Mouse (Mus musculus): Measurements from ENCODE around the gene Nfkbia. TPM values are rescaled to one million over a fixed set of nuclear protein-coding genes. Genes with fewer than 3 reads are reported as not detected.

Gene Nfkbia
- polyA plus RNA-seq, 1 experiment from 2014 or later: 62.3 TPM

DNA sequence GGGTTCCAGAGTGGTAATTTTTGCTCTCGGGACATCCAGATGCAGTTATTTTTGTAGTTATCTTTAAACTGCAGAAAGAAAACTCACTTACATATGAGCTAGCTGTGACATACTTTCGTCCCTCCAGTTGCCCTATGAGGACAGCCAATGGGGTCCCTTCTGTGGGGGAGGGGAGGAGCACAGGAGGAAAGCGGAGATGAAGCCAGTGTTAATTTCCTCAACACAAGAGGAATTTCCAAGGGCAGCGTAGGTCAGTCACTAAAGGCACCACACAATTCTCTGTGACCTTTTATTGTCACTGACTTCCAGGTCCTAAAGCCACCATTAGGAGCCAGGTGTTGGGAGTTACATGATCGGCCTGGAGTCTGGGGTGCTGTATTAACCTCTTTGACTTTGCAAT is 22.0 kb downstream of the Nfkbia start:
- Histone ChIP-seq H3K4me3 (ENCODE audit: low read length) (no peak overlapping the region), H3K9me3 (ENCODE audit: control insufficient read depth, low read length) (no peaks in the 10 kb centered on the region), H3K36me3 (ENCODE audit: control insufficient read depth, insufficient read depth, low read length) (no peaks in the 10 kb centered on the region), H3K27ac (ENCODE audit: low read depth, low read length) (no peak overlapping the region), H3K27me3 (replicated peaks; ENCODE audit: control insufficient read depth, insufficient read depth, low read length) (no peaks in the 10 kb centered on the region), H3K9ac (ENCODE audit: low read depth, low read length) (no peak overlapping the region), H3K4me1 (ENCODE audit: control insufficient read depth, insufficient read depth, low read depth, low read length) (peaks cover 14% of the 10 kb centered on the region), H3K4me2 (ENCODE audit: low read length) (no peak overlapping the region)
- WGBS: 49% methylated on average over 5 of the region's 5 CpGs
- no peak for ATAC-seq

DNA sequence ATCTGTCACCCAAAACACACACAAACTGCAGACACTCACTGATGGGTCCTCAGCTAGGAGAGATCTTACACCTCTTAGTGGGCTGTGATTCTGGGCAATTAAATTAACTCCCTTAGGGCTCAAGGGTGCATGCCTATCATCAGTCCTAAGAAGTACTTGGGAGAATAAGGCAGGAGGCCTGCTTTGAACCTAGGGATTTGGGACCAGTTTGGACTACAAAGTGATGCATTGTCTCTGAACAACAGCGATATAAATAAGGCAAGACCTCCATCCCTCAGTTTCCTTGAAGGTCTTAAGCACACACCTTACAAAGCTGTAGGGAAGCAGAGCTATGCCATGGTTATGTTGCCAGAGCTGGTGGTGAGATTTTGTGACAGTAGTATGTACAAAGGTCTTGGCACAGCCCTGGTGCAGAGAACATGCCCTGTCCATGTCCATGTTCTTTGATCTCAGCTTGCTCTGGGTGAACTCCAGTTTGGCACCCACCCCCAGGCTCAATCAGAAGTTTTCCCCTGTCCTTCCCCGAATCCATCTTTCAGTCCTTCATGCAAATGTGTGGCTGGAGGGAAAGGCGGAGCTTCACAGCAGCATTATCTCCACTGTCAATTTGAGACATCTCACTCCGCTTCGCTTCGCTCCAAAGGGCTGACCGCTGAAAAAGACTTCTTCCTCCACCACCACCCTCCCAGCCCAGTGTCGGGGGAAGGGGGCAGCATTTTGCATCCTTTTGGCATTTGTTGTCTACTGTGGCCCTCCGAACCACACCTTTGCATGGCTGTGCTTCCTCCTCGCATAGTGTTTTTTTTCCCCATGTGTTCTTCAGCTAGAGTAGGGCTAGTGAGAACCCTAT is 24.9 kb downstream of the Nfkbia start:
- WGBS: 44% methylated on average over 10 of the region's 10 CpGs
- H3K36me3 ChIP-seq (ENCODE audit: control insufficient read depth, insufficient read depth, low read length): no peaks in the 10 kb centered on the region
- H3K9me3 ChIP-seq (ENCODE audit: control insufficient read depth, low read length): no peaks in the 10 kb centered on the region
- H3K9ac ChIP-seq (ENCODE audit: low read depth, low read length): no peak overlapping the region
- no peak overlapping the region for H3K4me2 ChIP-seq (ENCODE audit: low read length)
- H3K4me1 ChIP-seq (ENCODE audit: control insufficient read depth, insufficient read depth, low read depth, low read length): peaks cover 26% of the 10 kb centered on the region
- H3K27me3 ChIP-seq (replicated peaks; ENCODE audit: control insufficient read depth, insufficient read depth, low read length): no peaks in the 10 kb centered on the region
- ATAC-seq: no peak
- no peak overlapping the region for H3K4me3 ChIP-seq (ENCODE audit: low read length)
- H3K27ac ChIP-seq (ENCODE audit: low read depth, low read length): no peak overlapping the region

DNA sequence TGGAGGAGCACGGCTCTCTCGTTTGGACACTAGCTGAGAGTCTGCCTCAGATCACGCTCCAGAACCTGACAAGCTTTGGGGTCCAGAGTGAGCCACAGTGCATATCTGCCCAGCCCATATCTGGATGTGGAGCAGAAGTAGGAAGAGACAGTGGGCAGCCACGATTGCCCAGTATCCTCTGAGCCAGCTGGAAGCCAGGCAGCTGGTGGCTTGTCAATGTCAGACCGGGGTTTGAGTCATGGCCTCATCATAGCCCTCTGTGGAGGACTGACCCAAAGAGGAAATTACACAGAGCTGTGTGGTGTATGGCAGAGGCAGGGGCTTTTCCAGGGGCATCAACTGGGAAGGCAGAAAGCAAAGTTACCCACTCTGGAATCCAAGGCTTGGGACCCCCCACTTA is 25.6 kb downstream of the Nfkbia start:
- no peaks in the 10 kb centered on the region for H3K36me3 ChIP-seq (ENCODE audit: control insufficient read depth, insufficient read depth, low read length)
- H3K27ac ChIP-seq (ENCODE audit: low read depth, low read length): no peak overlapping the region
- no peak overlapping the region for H3K9ac ChIP-seq (ENCODE audit: low read depth, low read length)
- H3K4me2 ChIP-seq (ENCODE audit: low read length): no peak overlapping the region
- 49% methylated on average over 5 of the region's 5 CpGs for WGBS
- H3K27me3 ChIP-seq (replicated peaks; ENCODE audit: control insufficient read depth, insufficient read depth, low read length): no peaks in the 10 kb centered on the region
- no peak for ATAC-seq
- peaks cover 26% of the 10 kb centered on the region for H3K4me1 ChIP-seq (ENCODE audit: control insufficient read depth, insufficient read depth, low read depth, low read length)
- no peaks in the 10 kb centered on the region for H3K9me3 ChIP-seq (ENCODE audit: control insufficient read depth, low read length)
- no peak overlapping the region for H3K4me3 ChIP-seq (ENCODE audit: low read length)

DNA sequence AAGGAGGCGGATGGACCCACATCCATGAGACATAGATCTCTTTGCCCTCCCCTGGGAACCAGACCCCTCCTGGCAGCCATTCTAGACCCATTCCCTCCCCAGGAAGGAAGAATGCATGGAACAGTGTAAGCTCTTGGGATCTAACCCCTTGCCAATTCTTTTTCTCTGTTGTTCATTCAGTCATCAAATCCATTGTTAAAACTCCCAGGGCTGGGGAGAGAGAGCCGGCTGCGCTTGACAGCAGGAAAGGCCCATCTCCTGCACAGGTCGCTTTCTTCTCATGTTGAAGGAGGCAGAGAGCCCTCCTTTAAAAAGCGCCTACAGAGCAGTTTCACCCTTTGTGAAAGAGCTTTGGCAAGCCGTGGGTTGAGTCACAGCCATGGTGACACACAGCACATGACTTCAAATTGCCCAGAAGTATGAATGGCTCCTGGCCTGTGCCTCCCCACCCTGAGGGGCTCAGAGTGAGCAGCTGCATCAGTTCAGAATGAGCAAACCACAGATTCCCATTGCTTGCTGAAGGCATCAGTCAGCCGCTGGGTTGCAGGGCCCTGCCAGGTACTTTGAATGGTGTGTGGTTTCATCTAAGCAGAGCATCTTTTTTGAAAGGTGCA is 26.3 kb downstream of the Nfkbia start:
- ATAC-seq: peak; percentile 31; the same call in 1 of the 2 replicates

DNA sequence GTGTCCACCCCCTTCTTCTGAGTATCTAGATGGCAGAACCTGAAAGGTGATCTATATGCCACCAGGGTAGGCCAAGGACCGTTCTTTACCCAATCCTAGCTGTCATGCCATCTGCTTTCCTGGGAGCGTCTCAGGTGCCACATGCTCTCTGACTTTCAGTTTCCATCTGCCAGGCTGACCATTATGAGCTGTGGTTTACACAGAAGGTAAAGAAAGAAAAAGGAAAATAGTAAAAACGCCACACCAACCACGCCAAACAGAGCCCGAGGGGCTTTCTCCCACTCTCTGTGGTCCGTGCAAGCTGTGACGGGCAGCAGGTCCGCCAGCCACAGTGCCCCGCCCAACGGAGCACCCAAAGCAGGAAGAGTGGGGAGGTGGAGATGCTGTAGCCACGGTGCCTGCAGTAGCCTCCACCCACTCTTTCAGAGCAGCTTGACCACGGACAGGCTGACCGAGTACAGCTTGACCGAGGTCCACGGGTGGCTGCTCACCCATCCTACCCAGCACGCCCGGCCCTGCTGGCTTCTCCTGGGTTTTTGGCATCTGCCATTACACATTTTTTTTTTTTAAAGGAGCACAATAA is 27.0 kb downstream of the Nfkbia start:
- Histone ChIP-seq H3K4me1 (ENCODE audit: control insufficient read depth, insufficient read depth, low read depth, low read length) (peaks cover 26% of the 10 kb centered on the region), H3K36me3 (ENCODE audit: control insufficient read depth, insufficient read depth, low read length) (no peaks in the 10 kb centered on the region), H3K27ac (ENCODE audit: low read depth, low read length) (0 out of 2 replicates have a peak overlapping the region, but pooled peaks have one; percentile 17), H3K4me2 (ENCODE audit: low read length) (no peak overlapping the region), H3K27me3 (replicated peaks; ENCODE audit: control insufficient read depth, insufficient read depth, low read length) (no peaks in the 10 kb centered on the region), H3K4me3 (ENCODE audit: low read length) (no peak overlapping the region), H3K9ac (ENCODE audit: low read depth, low read length) (no peak overlapping the region), H3K9me3 (ENCODE audit: control insufficient read depth, low read length) (no peaks in the 10 kb centered on the region)
- 68% methylated on average over 17 of the region's 17 CpGs for WGBS
- ATAC-seq: peak; percentile 8; the same call in 1 of the 2 replicates

More for the DNA sequence above, 26.3 kb downstream of the Nfkbia start:
- Histone ChIP-seq H3K4me1 (ENCODE audit: control insufficient read depth, insufficient read depth, low read depth, low read length) (peaks cover 26% of the 10 kb centered on the region), H3K9me3 (ENCODE audit: control insufficient read depth, low read length) (no peaks in the 10 kb centered on the region), H3K36me3 (ENCODE audit: control insufficient read depth, insufficient read depth, low read length) (no peaks in the 10 kb centered on the region), H3K4me3 (ENCODE audit: low read length) (no peak overlapping the region), H3K4me2 (ENCODE audit: low read length) (no peak overlapping the region), H3K27ac (ENCODE audit: low read depth, low read length) (no peak overlapping the region; the same call in 1 of the 2 replicates), H3K9ac (ENCODE audit: low read depth, low read length) (no peak overlapping the region), H3K27me3 (replicated peaks; ENCODE audit: control insufficient read depth, insufficient read depth, low read length) (no peaks in the 10 kb centered on the region)
- 31% methylated on average over 7 of the region's 7 CpGs for WGBS

DNA sequence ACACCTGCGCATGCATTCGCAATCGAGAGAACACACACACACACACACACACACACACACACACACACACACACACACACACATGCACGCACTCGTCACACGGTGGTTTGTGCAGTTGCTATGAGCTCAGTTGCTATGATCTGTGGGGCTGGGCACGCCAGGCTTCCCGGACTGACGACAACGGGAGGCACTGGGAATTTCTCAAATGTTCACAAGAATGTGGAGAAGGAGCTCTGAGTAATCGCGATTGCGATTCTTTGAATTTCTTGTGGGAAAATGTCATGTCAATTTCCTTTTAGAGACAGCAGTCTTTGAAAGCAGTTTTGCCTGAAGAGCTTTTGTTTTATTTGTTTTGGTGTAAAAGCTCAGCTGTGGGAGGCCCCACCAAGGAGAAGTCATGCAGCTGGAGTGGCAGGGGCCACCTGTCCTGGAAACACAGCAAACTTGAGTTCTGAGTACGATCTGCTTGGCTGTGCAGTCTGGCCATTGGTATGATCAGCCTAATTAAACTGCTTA is 27.5 kb downstream of the Nfkbia start:
- H3K4me2 ChIP-seq (ENCODE audit: low read length): no peak overlapping the region
- no peaks in the 10 kb centered on the region for H3K27me3 ChIP-seq (replicated peaks; ENCODE audit: control insufficient read depth, insufficient read depth, low read length)
- no peak overlapping the region for H3K4me3 ChIP-seq (ENCODE audit: low read length)
- peak; percentile 22; the same call in 1 of the 2 replicates for ATAC-seq
- H3K9ac ChIP-seq (ENCODE audit: low read depth, low read length): no peak overlapping the region
- no peaks in the 10 kb centered on the region for H3K9me3 ChIP-seq (ENCODE audit: control insufficient read depth, low read length)
- peaks cover 26% of the 10 kb centered on the region for H3K4me1 ChIP-seq (ENCODE audit: control insufficient read depth, insufficient read depth, low read depth, low read length)
- WGBS: 39% methylated on average over 14 of the region's 14 CpGs
- H3K27ac ChIP-seq (ENCODE audit: low read depth, low read length): peak overlapping the region; percentile 71
- H3K36me3 ChIP-seq (ENCODE audit: control insufficient read depth, insufficient read depth, low read length): no peaks in the 10 kb centered on the region

DNA sequence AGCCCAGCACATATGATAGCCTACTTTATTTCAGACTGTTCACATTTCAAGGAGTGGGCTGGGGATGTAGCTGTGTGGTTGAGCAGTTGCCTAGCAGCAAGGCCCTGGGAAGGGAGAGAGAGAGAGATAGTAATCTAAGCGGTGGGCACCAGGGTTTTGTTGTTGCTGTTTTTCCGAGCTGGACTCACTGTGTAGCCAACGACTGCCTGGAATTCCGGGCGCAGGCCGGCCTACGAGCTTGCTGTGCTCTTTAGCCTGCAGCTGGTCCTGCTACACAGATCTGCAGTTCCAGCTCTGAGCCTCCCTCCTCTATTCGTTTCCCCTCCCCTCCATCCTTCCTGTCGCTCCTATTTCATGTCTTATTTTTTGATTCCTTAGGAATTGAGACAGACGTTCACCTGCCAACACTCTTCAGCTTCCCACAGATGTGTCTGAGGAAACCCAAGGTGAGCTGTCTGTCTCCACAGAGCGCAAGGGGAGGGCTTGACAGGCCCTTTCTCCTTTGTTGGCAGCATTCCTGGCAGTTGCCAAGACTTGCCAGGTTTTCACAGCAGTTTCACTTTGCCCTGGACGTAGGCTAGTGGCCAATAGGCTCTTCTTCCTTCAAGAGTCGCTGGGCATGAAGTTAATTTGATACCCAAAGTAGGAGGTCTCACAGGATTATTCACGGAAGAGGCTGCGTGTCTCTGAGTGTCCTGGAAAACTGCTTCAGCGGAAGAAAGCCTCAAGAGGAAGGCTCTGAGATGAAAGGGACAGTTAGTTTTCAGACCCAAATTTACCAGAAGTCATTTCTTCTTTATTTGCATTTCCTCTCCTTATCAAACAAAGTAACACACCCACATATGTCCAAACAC is 28.2 kb downstream of the Nfkbia start:
- H3K4me2 ChIP-seq (ENCODE audit: low read length): peak overlapping the region; percentile 13
- ATAC-seq: peak; percentile 80
- no peak overlapping the region for H3K9ac ChIP-seq (ENCODE audit: low read depth, low read length)

DNA sequence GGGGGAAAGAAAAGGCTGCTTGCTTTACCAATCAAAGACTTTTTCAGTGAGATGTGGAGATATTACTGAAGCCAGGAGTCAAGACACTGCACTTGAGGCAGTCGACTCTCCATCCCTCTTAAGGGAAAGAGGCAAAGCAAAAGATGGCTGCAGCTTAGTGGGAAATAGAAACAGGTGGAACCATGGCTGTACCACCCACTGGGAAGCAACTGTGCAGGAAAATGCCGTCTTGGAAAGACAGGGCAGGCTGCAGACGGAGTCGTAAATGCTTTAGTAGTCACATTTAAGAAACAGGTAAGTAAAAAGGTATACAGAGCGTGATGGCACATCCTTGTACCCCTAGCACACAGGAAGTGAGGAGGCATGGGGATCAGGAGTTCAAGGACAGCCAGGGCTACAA is 29.4 kb downstream of the Nfkbia start:
- ATAC-seq: no peak
- Histone ChIP-seq H3K27me3 (replicated peaks; ENCODE audit: control insufficient read depth, insufficient read depth, low read length) (no peaks in the 10 kb centered on the region), H3K4me2 (ENCODE audit: low read length) (no peak overlapping the region), H3K4me3 (ENCODE audit: low read length) (no peak overlapping the region), H3K9ac (ENCODE audit: low read depth, low read length) (no peak overlapping the region), H3K36me3 (ENCODE audit: control insufficient read depth, insufficient read depth, low read length) (no peaks in the 10 kb centered on the region), H3K27ac (ENCODE audit: low read depth, low read length) (peak overlapping the region; percentile 12; the same call in 1 of the 2 replicates), H3K4me1 (ENCODE audit: control insufficient read depth, insufficient read depth, low read depth, low read length) (peaks cover 26% of the 10 kb centered on the region), H3K9me3 (ENCODE audit: control insufficient read depth, low read length) (no peaks in the 10 kb centered on the region)
- 67% methylated on average over 5 of the region's 5 CpGs for WGBS

More for the DNA sequence above, 28.2 kb downstream of the Nfkbia start:
- H3K4me1 ChIP-seq (ENCODE audit: control insufficient read depth, insufficient read depth, low read depth, low read length): peaks cover 26% of the 10 kb centered on the region
- no peaks in the 10 kb centered on the region for H3K9me3 ChIP-seq (ENCODE audit: control insufficient read depth, low read length)
- peak overlapping the region; percentile 71 for H3K27ac ChIP-seq (ENCODE audit: low read depth, low read length)
- WGBS: 16% methylated on average over 16 of the region's 16 CpGs
- no peak overlapping the region for H3K4me3 ChIP-seq (ENCODE audit: low read length)
- no peaks in the 10 kb centered on the region for H3K27me3 ChIP-seq (replicated peaks; ENCODE audit: control insufficient read depth, insufficient read depth, low read length)
- no peaks in the 10 kb centered on the region for H3K36me3 ChIP-seq (ENCODE audit: control insufficient read depth, insufficient read depth, low read length)

Data from hindbrain, embryonic 16.5 days (tissue).